Mouse (Mus musculus) cerebellum, adult 2 months (tissue): ENCODE data around the gene Slc25a3.

ENCODE experiments used
- CTCF ChIP-seq: fragments of 200-500 bp; IDR thresholded peaks from 2 replicates; pipeline ENCODE4 v1.5.1; 2011; ENCODE audit warnings: low read depth, mild to moderate bottlenecking, control low read depth, low read length, moderate library complexity, borderline replicate concordance; ENCODE audit not compliant: insufficient read depth
- POLR2A ChIP-seq: fragments of 200-500 bp; IDR thresholded peaks from 2 replicates; pipeline ENCODE4 v1.6.1; 2011; ENCODE audit warnings: low read length, control low read depth, borderline replicate concordance; ENCODE audit not compliant: insufficient read depth

GRCm38 (mm10) chr10:91080540-91080939 is 43.3 kb downstream of the Slc25a3 start:
- no peak for TF ChIP-seq POLR2A
- TF ChIP-seq CTCF = no peak
